Mouse (Mus musculus) retina, adult 2 months (tissue): ENCODE measurements around the gene Olfr339.
"Not testable (repeated sequence)": the region's sequence is repeated elsewhere in the genome, so short reads cannot be mapped to it uniquely, and the experiment has no call there.

Experiments
- DNase-seq: peaks from one replicate; pipeline ENCODE4 v3.0.0-alpha.2; 2012; ENCODE audit warnings: low read depth, low spot score

The Olfr339 gene

DNA sequence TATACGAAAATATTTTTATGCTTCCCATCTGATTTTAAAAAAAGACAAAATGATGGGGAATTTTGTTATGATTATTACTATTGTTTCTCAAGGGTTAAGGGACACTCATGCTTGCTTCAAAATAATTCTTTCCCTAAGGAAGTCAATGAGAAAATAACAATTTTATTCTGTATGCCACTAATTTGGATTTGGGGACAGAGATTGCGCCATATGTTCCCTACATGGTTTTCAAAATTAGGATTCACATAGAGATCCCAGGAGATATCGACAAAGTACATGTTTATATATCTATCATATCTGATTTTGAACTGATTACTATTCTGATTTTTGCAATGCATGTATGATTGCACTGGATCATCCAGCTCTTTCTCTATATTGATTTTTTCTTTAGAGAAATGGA is at the start of gene Olfr339:
Gene Olfr339 (plus strand): TSS at position 301 of the 400 bp plus-strand sequence.
- no peak for DNase-seq

DNA sequence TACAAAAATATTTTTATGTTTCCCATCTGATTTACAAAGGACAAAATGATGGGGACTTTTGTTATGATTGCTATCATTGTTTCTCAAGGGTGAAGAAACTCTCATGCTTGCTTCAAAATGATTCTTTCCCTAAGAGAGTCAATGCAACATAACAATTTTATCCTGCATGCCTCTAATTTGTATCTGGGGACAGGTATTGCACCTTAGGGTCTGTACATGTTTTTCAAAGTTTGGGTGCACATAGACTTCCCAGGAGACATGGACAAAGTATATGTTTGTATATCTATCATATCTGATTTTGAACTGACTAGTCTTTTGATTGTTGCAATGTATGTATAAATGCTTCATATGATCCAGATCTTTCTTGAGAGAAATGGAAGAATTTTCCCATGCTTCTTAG is 45.5 kb upstream of the Olfr339 start, which contains the start of gene Olfr338:
Gene Olfr338 (plus strand): TSS at position 301 of the 400 bp plus-strand sequence.
- DNase-seq: no peak

DNA sequence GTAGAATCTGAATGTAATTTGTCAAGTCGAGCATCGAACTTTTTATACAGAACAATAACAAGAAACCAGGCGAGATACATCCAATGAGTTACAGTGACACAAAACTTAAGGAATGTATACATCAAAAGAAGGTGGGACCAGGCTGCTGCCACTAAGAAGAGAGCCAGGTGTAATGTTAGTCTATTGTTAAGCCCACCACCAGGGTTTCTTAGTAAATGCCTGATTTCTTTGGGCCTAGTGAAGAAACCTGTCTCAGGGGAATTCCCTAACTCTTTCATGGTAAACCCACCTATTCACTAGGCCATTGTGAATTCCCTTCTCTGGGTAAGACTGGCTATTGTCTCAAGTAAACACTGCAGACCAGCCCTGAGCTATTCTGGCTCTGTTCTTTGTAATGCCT is 3.6 kb upstream of the Olfr339 start:
- DNase-seq: not testable (repeated sequence)

DNA sequence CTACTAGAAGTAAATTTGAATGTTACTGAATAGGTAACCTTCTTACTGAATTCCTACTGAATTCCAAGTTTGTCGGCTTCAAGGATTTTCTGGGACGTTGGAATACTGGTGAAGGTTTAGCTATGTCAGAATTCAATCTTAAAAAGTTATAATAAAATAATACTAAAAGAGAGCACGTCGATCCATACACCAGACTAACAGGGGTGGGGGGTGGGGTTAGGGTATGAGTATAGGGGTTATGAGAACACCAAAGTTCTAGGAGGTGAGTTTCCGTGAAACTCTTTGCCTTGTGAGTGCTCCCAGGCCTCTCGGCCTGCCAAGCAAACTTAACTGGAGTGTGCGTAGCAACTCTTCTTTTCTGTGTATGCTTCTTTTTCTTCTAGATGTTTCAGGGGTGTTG is 3.2 kb upstream of the Olfr339 start:
- not testable (repeated sequence) for DNase-seq

DNA sequence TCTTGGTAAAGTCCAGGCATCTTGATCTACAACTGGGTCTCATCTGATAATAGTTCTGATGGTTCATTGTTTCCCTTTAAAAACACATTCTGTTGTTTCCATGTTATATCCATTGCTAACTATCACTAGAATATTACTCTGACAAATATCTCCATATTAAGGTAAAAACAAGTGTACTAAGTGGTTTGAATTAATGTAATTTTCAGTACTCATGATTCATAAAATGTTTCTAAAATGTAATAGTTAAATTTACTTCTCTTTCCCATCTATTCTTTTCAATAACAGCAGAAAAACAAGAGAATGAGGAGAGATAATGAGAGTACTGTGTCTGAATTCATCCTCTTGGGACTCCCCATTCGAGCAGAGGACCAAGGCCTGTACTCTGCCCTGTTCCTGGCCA is 33.5 kb downstream of the Olfr339 start, which contains the start of gene Olfr340:
Gene Olfr340 (plus strand): TSS at position 301 of the 400 bp plus-strand sequence.
- no peak for DNase-seq

DNA sequence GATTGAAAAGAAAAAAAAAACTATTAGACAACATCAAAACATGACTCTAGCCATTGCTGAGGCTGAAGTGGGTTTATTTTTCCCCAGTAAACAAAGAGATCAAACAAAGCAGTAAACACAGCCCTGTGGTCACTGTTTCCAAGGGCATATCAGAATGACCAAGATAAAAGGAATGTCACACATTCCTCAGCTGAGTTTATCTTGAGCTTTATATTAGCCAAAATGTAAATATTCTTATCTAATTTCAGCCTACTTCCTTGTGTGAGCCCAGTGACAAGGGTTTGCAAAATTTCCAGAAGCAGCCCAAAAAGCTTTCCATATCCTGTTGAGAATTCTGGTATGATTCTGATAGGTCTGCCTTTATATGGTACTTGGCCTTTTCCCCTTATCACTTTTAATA is 54.9 kb downstream of the Olfr339 start:
- no peak for DNase-seq
